Mouse (Mus musculus) left cerebral cortex, adult 8-10 months (tissue): ENCODE measurements around the gene Smg6. TPM values are rescaled to one million over a fixed set of nuclear protein-coding genes. Genes with fewer than 3 reads are reported as not detected.
"Not testable (repeated sequence)": the region's sequence is repeated elsewhere in the genome, so short reads cannot be mapped to it uniquely, and the experiment has no call there.

Experiments
- DNase-seq, 2 experiments: peaks; one replicate each; pipeline ENCODE4 v3.0.0; 2022; ENCODE audit warnings: low spot score in 2 of 2
- total RNA-seq, 4 experiments: library from RNA; stranded (reverse); gene quantifications; 2 replicates each; pipeline ENCODE4 v1.2.4; 2022

Smg6 gene
- total RNA-seq, 4 experiments from 2014 or later, result 30.7 to 33.6 (median 31.9) TPM

- DNase-seq, result peak in 1 of 2 experiments; percentile 77
Observed at GRCm38 (mm10) chr11:75165441-75166192, 240.0 kb downstream of the Smg6 start.

- no peak for DNase-seq
Observed at GRCm38 (mm10) chr11:75166193-75166842, 240.7 kb downstream of the Smg6 start.

GRCm38 (mm10) chr11:75166861-75167642, 241.4 kb downstream of the Smg6 start:
- no peak for DNase-seq

- DNase-seq, result no peak
Observed at GRCm38 (mm10) chr11:75167643-75168589, 242.3 kb downstream of the Smg6 start.

GRCm38 (mm10) chr11:75168590-75169361, 243.2 kb downstream of the Smg6 start:
- peak in 1 of 2 experiments; percentile 73 for DNase-seq

- no peak for DNase-seq
Observed at GRCm38 (mm10) chr11:75169405-75170080, 243.9 kb downstream of the Smg6 start, which contains the start of gene Hic1. Hic1 (minus strand) TSS chr11:75169519.

GRCm38 (mm10) chr11:75170136-75170751, 244.6 kb downstream of the Smg6 start:
- peak; percentile 89 to 93 for DNase-seq

- DNase-seq, result no peak
Observed at GRCm38 (mm10) chr11:75171186-75171865, 245.7 kb downstream of the Smg6 start.

GRCm38 (mm10) chr11:75172151-75173094, 246.8 kb downstream of the Smg6 start:
- DNase-seq, result no peak

- DNase-seq, result peak; percentile 94 to 96
Observed at GRCm38 (mm10) chr11:75173095-75173798, 247.6 kb downstream of the Smg6 start.

GRCm38 (mm10) chr11:75173799-75174165, 248.2 kb downstream of the Smg6 start:
- DNase-seq, result peak in 1 of 2 experiments; percentile 61

- not testable (repeated sequence) for DNase-seq
Observed at GRCm38 (mm10) chr11:75174574-75174973, 249.0 kb downstream of the Smg6 start.

GRCm38 (mm10) chr11:75178011-75178410, 252.4 kb downstream of the Smg6 start:
- DNase-seq, result no peak

GRCm38 (mm10) chr11:75178672-75179208, 253.1 kb downstream of the Smg6 start, which contains the start of gene Ovca2:
Ovca2 (minus strand) TSS chr11:75178835.
- peak; percentile 83 to 87 for DNase-seq

GRCm38 (mm10) chr11:75183917-75184570, 258.4 kb downstream of the Smg6 start:
- peak; percentile 53 to 90 for DNase-seq

- DNase-seq, result no peak
Observed at GRCm38 (mm10) chr11:75184573-75184972, 258.9 kb downstream of the Smg6 start.
